Mouse (Mus musculus): ENCODE measurements at regions not wholly inside any gene's neighbourhood (a gene's known extent, or its start where the extent isn't known, plus 50 kb on each side); places are given as distances from the start of the nearest gene placed in this dataset.
"Not testable (repeated sequence)": the region's sequence is repeated elsewhere in the genome, so short reads cannot be mapped to it uniquely, and the experiment has no call there.

- not testable (repeated sequence) for TF ChIP-seq GATA1 (IDR thresholded peaks at IDR 0.05; ENCODE audit: borderline replicate concordance, low read length); FLI1 (IDR thresholded peaks at IDR 0.05; ENCODE audit: low read length)
These were observed 544.3 kb upstream of the Gje1 start for GRCm38 (mm10) chr10:15262282-15262681.
